In genomic region chr7:30992148-30992547, GRCm38 (mm10) we compare ENCODE assay signal across 25 mouse cellular contexts. TPM values are rescaled to one million over a fixed set of nuclear protein-coding genes. Genes with fewer than 3 reads are reported as not detected.
"Had no signal": no experiment of that assay in that cellular context is flagged by ENCODE, and none has a peak within 500 bp of the region (broad histone marks: within the 10 kb centered on the region; RNA-seq: fewer than 3 reads in every experiment).

No protein-coding gene starts in this region.

- H3K4me1 ChIP-seq: lung, embryonic 15.5 days; midbrain, embryonic 13.5 days; midbrain, embryonic 15.5 days; neural tube, embryonic 12.5 days had no signal

- H3K27me3 ChIP-seq: lung, embryonic 15.5 days; midbrain, embryonic 13.5 days; midbrain, embryonic 15.5 days; neural tube, embryonic 12.5 days had no signal

- DNase-seq: lung, adult 2 months; lung, postnatal 14 days; lung, postnatal 36 days; retina, postnatal 1 day; right cerebral cortex, adult 18-20 months; right cerebral cortex, postnatal 25 days; right cerebral cortex, postnatal 4 days; spleen, adult 18-20 months; thymus, adult 2 months; thymus, postnatal 36 days had no signal

- ATAC-seq: lung, postnatal 0 days; midbrain, embryonic 13.5 days; midbrain, embryonic 15.5 days had no signal

- H3K27ac ChIP-seq: lung, embryonic 15.5 days; macrophage; midbrain, embryonic 13.5 days; midbrain, embryonic 15.5 days; neural tube, embryonic 12.5 days had no signal

- H3K9me3 ChIP-seq: lung, embryonic 15.5 days; midbrain, embryonic 15.5 days had no signal

- H3K4me2 ChIP-seq: lung, embryonic 15.5 days; midbrain, embryonic 11.5 days; midbrain, embryonic 13.5 days; midbrain, embryonic 15.5 days; neural tube, embryonic 12.5 days had no signal

- H3K4me3 ChIP-seq: lung, embryonic 15.5 days; megakaryocyte, embryonic 14.5 days; midbrain, embryonic 13.5 days; midbrain, embryonic 15.5 days; neural tube, embryonic 12.5 days had no signal

- H3K9ac ChIP-seq: lung, embryonic 15.5 days; midbrain, embryonic 13.5 days; midbrain, embryonic 15.5 days; neural tube, embryonic 12.5 days had no signal

- H3K36me3 ChIP-seq: lung, embryonic 15.5 days; midbrain, embryonic 13.5 days; midbrain, embryonic 15.5 days; neural tube, embryonic 12.5 days had no signal

RNA-seq across cellular contexts. Expression of gene Fam187b, which starts 18.6 kb away (rescaled TPM):
- total RNA-seq: monocyte, adult 5-6 weeks had no signal

RNA-seq across cellular contexts. Expression of gene Hamp, which starts 48.3 kb away (rescaled TPM):
- total RNA-seq: megakaryocyte progenitor cell, adult 5-6 weeks; midbrain, postnatal 0 days; monocyte, adult 5-6 weeks; neutrophil, adult 5-6 weeks had no signal
- polyA plus RNA-seq: lung, embryonic 15.5 days; lung, postnatal 0 days; macrophage; midbrain, embryonic 13.5 days; midbrain, embryonic 15.5 days; midbrain, postnatal 0 days; neural tube, embryonic 12.5 days; neural tube, embryonic 14.5 days; stomach, embryonic 14.5 days; testis, adult 2 months had no signal
